In the genomic region with DNA sequence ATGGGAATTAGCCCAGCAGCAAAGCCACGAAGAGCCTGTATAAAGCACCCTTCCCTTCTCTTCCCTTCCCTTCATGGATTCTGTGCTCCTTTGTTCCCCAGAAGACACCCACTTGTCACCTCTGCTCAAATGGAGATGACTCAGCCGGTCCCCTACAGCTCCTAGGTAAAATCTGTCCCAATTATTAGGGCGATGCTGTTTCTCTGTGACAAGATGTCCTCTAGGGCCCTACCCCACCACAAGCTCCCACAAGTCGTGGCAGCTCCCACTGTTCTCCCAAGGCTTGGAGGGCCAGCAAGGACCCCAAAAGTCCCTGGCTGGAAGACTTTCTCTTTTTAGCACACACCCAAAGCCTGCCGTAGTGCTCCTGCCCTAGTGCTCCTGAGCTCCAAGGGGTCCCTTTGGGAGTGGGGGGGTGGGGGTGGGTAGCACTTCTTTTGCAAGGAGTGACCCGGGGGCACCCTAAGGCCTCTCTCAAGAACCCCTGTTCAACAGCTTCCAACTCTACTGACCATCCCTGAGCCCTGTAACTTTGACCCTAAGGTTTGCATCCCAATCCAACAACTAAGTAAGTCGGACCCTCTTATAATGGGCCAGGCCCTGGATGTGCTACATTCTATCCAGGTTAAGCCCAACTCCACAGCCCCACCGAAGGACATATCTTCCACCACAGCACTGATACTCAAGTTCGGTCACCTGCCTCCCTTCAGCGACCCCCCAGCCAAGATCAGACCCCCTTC, we compare ENCODE assay signal across 8 mouse cellular contexts. TPM values are rescaled to one million over a fixed set of nuclear protein-coding genes. Genes with fewer than 3 reads are reported as not detected.
DNase-seq lines count a peak whose midpoint lies in the region; ATAC-seq lines count a peak whose summit lies in the region.

No protein-coding gene starts in this region.

- H3K4me1 ChIP-seq in erythroblast, embryonic 14.5 days (ENCODE audit: control insufficient read depth): peaks cover 73% of the 10 kb centered on the region
- H3K4me1 ChIP-seq in forebrain, embryonic 12.5 days: peaks cover 30% of the 10 kb centered on the region
- peaks cover 26% of the 10 kb centered on the region for H3K4me1 ChIP-seq in limb, embryonic 12.5 days (replicated peaks)
- peaks cover 23% of the 10 kb centered on the region for H3K4me1 ChIP-seq in stomach, embryonic 14.5 days (ENCODE audit: control insufficient read depth, insufficient read depth, low read length)

- ATAC-seq in erythroblast, adult 5-6 weeks (replicated peaks; ENCODE audit: low FRiP score, poor library complexity, severe bottlenecking): no peak
- peak; percentile 64; the same call in 1 of the 2 replicates for ATAC-seq in forebrain, embryonic 12.5 days (ENCODE audit: low FRiP score)
- no peak for ATAC-seq in limb, embryonic 12.5 days (ENCODE audit: insufficient number of reproducible peaks, insufficient read depth, low FRiP score, low TSS enrichment, low read depth)
- peak; percentile 25 for ATAC-seq in stomach, embryonic 14.5 days (ENCODE audit: insufficient number of reproducible peaks, insufficient read depth, low FRiP score, low read depth)

- peaks cover 77% of the 10 kb centered on the region for H3K36me3 ChIP-seq in erythroblast, embryonic 14.5 days (ENCODE audit: control insufficient read depth)
- H3K36me3 ChIP-seq in forebrain, embryonic 12.5 days (replicated peaks): peaks cover 11% of the 10 kb centered on the region
- peaks cover 29% of the 10 kb centered on the region for H3K36me3 ChIP-seq in limb, embryonic 12.5 days
- peaks cover 4% of the 10 kb centered on the region; the same call in 1 of the 2 replicates for H3K36me3 ChIP-seq in stomach, embryonic 14.5 days (ENCODE audit: control insufficient read depth, insufficient read depth, low read length)

- H3K27ac ChIP-seq in forebrain, embryonic 12.5 days: peak overlapping the region; percentile 36; the same call in 1 of the 2 replicates
- H3K27ac ChIP-seq in limb, embryonic 12.5 days: peak overlapping the region; percentile 76
- peak overlapping the region; percentile 75; the same call in 1 of the 2 replicates for H3K27ac ChIP-seq in stomach, embryonic 14.5 days (ENCODE audit: low read length)

- no peaks in the 10 kb centered on the region for H3K27me3 ChIP-seq in erythroblast, embryonic 14.5 days (ENCODE audit: control insufficient read depth)
- H3K27me3 ChIP-seq in forebrain, embryonic 12.5 days: no peaks in the 10 kb centered on the region
- H3K27me3 ChIP-seq in limb, embryonic 12.5 days: no peaks in the 10 kb centered on the region
- no peaks in the 10 kb centered on the region for H3K27me3 ChIP-seq in stomach, embryonic 14.5 days (ENCODE audit: control insufficient read depth, insufficient read depth, low read length)

- peak overlapping the region; percentile 89 for H3K4me3 ChIP-seq in erythroblast, embryonic 14.5 days (replicated peaks)
- H3K4me3 ChIP-seq in forebrain, embryonic 12.5 days (replicated peaks): peak overlapping the region; percentile 89
- peak overlapping the region; percentile 89 for H3K4me3 ChIP-seq in limb, embryonic 12.5 days (replicated peaks)
- H3K4me3 ChIP-seq in stomach, embryonic 14.5 days (ENCODE audit: low read depth, low read length): peak overlapping the region; percentile 83

- peak overlapping the region; percentile 76 for H3K4me2 ChIP-seq in forebrain, embryonic 12.5 days
- H3K4me2 ChIP-seq in limb, embryonic 12.5 days: peak overlapping the region; percentile 83
- peak overlapping the region; percentile 86 for H3K4me2 ChIP-seq in stomach, embryonic 14.5 days (replicated peaks; ENCODE audit: low read depth, low read length)

- WGBS in forebrain, embryonic 12.5 days: 27% methylated on average over 10 of the region's 10 CpGs
- WGBS in limb, embryonic 12.5 days: 19% methylated on average over 10 of the region's 10 CpGs
- 15% methylated on average over 10 of the region's 10 CpGs for WGBS in stomach, embryonic 14.5 days

- peak; percentile 51 for DNase-seq in A20 (ENCODE audit: low read depth, low spot score)
- no peak for DNase-seq in testis, postnatal 10 days (ENCODE audit: low spot score)
- no peak for DNase-seq in kidney, adult 11 months

- no peaks in the 10 kb centered on the region for H3K9me3 ChIP-seq in erythroblast, embryonic 14.5 days (ENCODE audit: control insufficient read depth, low read length)
- no peaks in the 10 kb centered on the region for H3K9me3 ChIP-seq in forebrain, embryonic 12.5 days
- no peaks in the 10 kb centered on the region for H3K9me3 ChIP-seq in limb, embryonic 12.5 days
- H3K9me3 ChIP-seq in stomach, embryonic 14.5 days (ENCODE audit: control insufficient read depth, low read depth, low read length): no peaks in the 10 kb centered on the region

- peak overlapping the region; percentile 86 for H3K9ac ChIP-seq in forebrain, embryonic 12.5 days
- peak overlapping the region; percentile 86 for H3K9ac ChIP-seq in limb, embryonic 12.5 days (replicated peaks)
- H3K9ac ChIP-seq in stomach, embryonic 14.5 days (replicated peaks; ENCODE audit: low read depth, low read length): peak overlapping the region; percentile 67

RNA-seq across cellular contexts. Expression of gene Txnrd2, which starts 0.5 kb away (rescaled TPM):
- polyA plus RNA-seq in erythroblast, embryonic 14.5 days (2012): 16.0 and 18.6 TPM in 2 replicates
- 274 and 358 TPM in 2 replicates for total RNA-seq in erythroblast, adult 5-6 weeks (2015; ENCODE audit: low replicate concordance)
- total RNA-seq in erythroblast, adult 5-6 weeks (2017; ENCODE audit: low replicate concordance): 493 and 499 TPM in 2 replicates
- 23.3 and 23.7 TPM in 2 replicates for polyA plus RNA-seq in forebrain, embryonic 12.5 days (2016; fragmentation: Nextera tagmentation; extraction: Ambion mirVana)
- 23.1 and 26.1 TPM in 2 replicates for polyA plus RNA-seq in limb, embryonic 12.5 days (2016; fragmentation: Nextera tagmentation; extraction: Ambion mirVana)
- 18.5 and 18.8 TPM in 2 replicates for polyA plus RNA-seq in stomach, embryonic 14.5 days (2014; fragmentation: Nextera tagmentation; extraction: Ambion mirVana)

RNA-seq across cellular contexts. Expression of gene Comt, which starts 1.0 kb away (rescaled TPM):
- 7.4 and 19.9 TPM in 2 replicates for polyA plus RNA-seq in erythroblast, embryonic 14.5 days (2012)
- total RNA-seq in erythroblast, adult 5-6 weeks (2015; ENCODE audit: low replicate concordance): 27.9 and 29.9 TPM in 2 replicates
- 26.8 and 29.1 TPM in 2 replicates for total RNA-seq in erythroblast, adult 5-6 weeks (2017; ENCODE audit: low replicate concordance)
- polyA plus RNA-seq in forebrain, embryonic 12.5 days (2016; fragmentation: Nextera tagmentation; extraction: Ambion mirVana): 53.5 and 54.2 TPM in 2 replicates
- 66.5 and 71.0 TPM in 2 replicates for polyA plus RNA-seq in limb, embryonic 12.5 days (2016; fragmentation: Nextera tagmentation; extraction: Ambion mirVana)
- 94.3 and 99.0 TPM in 2 replicates for polyA plus RNA-seq in stomach, embryonic 14.5 days (2014; fragmentation: Nextera tagmentation; extraction: Ambion mirVana)

Comparison
In these comparisons a context has a peak if more than half of its experiments do, and no peak if none do; other contexts are left out.
1. ATAC-seq: peak in forebrain, embryonic 12.5 days (single experiment) and stomach, embryonic 14.5 days (single experiment); none in erythroblast, adult 5-6 weeks (single experiment) and limb, embryonic 12.5 days (single experiment).
2. Peak in every context shown above with its lines, with median percentiles within 50 percentile points of each other: H3K4me3 ChIP-seq, H3K27ac ChIP-seq, H3K4me2 ChIP-seq and H3K9ac ChIP-seq.